Mouse (Mus musculus): ENCODE results near the gene Kank1.

DNA sequence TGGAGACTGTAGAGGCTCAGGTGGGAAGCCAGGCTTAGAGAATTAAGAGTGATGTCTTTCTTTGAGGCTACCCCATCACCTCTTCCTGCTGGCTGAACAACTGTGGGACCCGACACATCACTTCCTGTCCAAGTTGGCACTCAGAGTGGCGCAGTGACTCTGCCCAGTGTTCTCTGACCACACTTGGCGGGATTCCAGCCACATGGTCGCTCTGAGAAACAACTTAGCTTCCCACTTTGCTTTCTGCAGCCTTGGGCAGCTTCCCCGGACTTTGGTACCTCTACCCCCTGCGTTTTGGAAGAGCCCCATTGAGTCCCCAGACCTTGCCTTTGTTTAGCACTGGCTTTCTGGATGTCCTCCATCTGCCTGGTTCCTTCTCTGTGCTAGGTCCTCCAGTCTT lies 31.8 kb downstream of the Kank1 start:
- TF ChIP-seq CTCF (conservative IDR thresholded peaks at IDR 0.05; ENCODE audit: low read length), result no peak
- no peak for TF ChIP-seq POU5F1 (IDR thresholded peaks at IDR 0.05; ENCODE audit: borderline replicate concordance, low read length)
- no peak for TF ChIP-seq NANOG (IDR thresholded peaks at IDR 0.05; ENCODE audit: borderline replicate concordance, low read length)
